Mouse (Mus musculus): ENCODE results near the gene Adcy6.

Gene Adcy6

DNA sequence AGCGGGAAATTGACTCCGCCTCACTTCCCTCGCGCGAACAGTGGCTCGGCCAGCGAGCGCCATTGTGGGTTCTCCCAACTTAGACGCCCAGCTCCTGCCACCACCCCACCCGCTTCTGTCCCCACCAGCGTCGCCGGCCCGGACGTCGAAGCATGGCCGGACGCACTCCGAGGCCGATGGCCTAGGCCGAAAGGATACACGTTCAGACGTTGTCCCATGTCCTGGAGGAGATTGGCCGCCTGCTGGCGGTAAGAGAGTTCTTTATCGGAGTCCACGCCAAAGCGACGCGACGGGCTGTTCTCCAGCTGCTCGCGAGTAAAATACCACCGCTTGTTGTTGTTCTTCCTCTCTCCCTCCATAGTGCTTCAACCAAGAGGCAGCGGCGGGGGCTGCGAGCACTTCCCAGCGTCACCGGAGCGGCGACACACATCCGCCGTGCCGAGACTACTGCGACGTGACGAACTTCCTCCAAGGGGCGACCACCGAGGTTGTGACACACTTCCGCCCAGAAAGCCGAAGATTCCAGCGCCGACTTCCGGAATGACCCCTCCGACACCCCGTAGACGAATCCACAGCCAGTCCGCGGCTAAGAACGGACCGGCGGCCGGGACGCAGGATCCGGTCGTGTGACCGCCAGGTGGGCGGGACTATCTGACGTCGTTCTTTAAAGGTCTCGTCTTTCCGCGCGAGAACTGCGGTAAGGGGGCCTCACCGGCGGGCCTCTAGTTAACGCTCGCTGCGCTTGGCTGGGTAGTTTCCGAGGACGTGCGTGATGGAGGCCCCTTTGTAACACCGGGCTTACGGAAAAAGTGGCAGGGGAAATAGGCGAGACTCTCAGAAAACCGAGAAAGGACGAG, 42.4 kb downstream of the Adcy6 start:
- peak; percentile 99 for DNase-seq (ENCODE audit: low spot score in 2 of 2)

DNA sequence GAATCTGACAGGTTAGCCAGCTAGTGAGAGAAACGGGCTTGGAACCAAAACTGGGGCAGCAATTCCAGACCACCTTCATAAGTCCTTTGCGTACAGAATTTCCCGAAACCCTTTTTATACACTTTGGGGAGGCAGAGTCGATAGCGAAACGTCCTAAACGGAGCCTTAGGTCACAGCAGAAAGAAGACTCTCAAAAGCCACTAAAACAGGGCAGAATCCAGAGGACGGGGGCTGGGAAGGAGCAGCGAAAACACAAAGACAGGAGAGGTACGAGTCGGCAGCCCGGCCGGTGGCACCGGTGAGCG, 43.0 kb downstream of the Adcy6 start:
- DNase-seq (ENCODE audit: low spot score in 2 of 2), result no peak

DNA sequence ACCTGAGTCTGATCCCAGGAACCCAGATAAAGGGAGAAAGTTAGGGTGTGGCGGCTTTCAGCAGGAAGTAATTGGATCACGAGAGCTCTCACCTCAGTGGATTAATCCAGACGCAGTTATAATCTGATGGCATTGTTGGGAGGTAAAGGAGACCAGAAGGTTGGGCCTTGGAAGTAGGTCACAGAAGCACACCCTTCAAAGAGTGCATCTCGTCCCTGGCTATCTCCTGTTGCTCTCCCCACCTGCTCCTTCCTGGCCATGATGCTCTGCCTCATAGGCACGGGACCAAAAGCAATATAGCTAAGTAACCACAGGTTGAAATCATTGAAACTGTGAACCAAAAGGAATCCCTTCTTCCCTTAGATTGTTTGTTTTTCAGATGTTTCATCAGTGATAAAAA, 52.7 kb downstream of the Adcy6 start:
- DNase-seq (ENCODE audit: low spot score in 2 of 2), result no peak

DNA sequence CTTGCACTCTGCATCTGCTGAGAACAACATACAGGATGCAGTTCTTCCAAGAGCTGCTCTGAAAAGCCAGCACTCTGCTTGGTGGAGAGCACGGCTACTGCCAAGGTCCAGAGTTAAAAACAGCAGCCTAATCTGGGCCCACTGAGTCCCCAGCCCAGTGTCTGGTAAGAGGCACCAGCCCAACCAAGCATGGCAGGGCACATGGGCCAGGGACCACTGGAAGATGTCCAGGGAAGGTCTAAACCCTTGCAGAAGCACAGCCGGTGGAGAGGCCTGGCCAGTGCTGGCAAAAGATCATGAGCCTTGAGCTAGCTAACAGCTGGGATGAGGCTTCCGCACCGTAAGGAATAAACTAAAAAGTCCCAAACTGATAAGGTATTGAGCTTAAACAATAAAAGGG, 54.0 kb downstream of the Adcy6 start:
- peak; percentile 47 to 49 for DNase-seq (ENCODE audit: low spot score in 2 of 2)

DNA sequence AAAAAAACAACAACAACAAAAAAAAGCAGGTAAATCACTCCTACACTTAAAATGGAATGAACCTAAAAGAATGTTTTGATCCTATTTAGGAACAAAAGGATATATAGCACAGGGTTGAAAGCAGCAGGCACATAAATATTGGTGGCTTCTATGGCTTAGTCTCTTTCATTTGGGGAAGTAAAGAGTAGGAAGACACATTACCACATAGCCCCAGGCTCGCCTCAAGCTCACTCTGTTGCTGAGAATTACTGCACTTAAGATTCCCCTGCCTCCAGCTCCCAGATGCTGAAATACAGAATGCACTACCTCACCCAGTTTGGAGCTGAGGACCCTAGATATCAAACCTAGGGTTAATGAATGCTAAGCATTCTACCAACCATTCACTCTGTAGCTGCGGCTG, 57.1 kb downstream of the Adcy6 start:
- no peak for DNase-seq (ENCODE audit: low spot score in 2 of 2)

DNA sequence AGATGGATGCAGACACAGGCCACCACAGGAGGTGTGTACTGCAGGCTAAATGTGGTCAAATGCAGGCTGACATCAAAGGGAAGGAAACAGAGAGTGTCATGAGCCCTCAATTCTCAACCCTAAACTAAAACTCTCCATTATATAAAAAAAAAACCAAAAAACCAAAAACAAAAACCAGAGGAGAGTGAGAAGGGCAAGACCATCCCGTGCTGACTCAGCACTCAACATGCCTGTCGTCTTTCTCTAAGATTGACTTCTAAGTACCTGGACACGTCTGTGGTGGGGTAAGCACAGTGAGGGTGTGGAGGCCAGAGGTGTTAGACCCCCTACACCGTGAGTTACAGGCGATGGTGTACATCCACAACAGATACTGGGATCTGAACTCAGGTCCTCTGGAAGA, 63.0 kb downstream of the Adcy6 start:
- no peak for DNase-seq (ENCODE audit: low spot score in 2 of 2)

DNA sequence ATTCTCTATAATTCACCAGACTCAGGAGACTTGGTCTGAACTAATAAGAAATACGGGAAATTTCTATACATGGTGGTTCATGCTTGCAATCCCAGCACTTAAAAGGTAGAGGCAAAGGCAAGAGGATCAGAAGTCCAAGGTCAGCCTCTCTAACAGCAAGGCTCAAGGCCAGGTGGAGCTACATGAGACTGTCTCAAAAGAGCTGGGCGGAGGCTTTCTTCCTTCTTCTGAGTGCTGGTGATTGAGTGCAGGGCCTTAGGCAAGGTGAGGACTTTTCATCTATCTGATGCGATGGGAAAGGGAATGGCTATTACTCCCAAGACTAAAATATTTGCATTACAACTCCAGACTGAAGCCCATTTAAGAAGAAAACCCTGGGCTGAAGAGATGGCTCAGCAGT, 64.7 kb downstream of the Adcy6 start:
- no peak for DNase-seq (ENCODE audit: low spot score in 2 of 2)

DNA sequence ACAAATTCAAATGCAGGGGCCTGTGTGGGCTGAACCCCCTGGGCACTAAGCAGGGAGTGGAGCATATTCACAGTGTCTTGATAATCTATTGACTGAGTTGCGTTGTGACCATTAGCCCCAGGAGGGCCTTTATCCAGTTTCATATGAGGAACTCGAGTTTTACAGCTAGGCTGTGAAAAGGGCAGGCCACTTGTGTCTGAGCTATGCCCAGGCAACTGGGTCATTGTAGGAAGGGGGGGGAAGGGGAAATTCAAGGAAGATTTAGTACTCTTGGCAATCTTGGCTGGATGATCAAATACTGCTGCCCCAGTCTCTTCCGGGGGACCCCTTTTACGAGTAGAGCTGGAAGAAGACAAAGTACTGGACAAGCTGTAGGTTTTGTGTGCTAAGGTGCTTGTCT, 66.5 kb downstream of the Adcy6 start:
- no peak for DNase-seq (ENCODE audit: low spot score in 2 of 2)

DNA sequence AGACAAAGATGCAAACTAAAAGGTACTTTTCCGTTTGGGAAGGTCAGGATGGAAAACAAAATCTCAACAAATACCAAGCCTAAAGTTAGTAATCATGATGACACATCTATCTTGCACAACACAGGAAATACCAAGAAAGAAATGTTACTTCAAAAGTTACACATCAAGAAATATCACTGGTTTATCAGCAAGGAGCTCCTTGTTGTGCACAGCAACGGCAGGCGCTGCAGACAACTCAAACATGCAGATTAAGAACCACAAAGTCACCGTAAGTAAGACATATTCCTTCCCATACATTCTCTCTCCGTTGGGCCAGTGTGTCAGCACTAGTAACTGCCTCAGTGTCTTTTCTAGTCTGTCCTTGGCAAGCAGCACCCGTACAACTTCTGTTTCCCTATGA, 68.8 kb downstream of the Adcy6 start:
- no peak for DNase-seq (ENCODE audit: low spot score in 2 of 2)
